Mouse (Mus musculus) hindbrain, postnatal 0 days (tissue): ENCODE measurements at regions not wholly inside any gene's neighbourhood (a gene's known extent, or its start where the extent isn't known, plus 50 kb on each side); places are given as distances from the start of the nearest gene placed in this dataset.

ENCODE experiments used
- ATAC-seq: fragments of 200-750 bp; cut with Nextera tagmentation; 2 replicates; pipeline ENCODE4 v1.8.0; 2017; ENCODE audit warnings: mild to moderate bottlenecking, moderate TSS enrichment, moderate library complexity
- DNase-seq: peaks from one replicate; pipeline ENCODE4 v3.0.0-alpha.2; 2015; ENCODE audit warnings: low spot score
- H3K27ac ChIP-seq: fragments of 300-500 bp; sonication (generic); 2 replicates; pipeline ENCODE4 v1.5.1; 2014; ENCODE audit warnings: mild to moderate bottlenecking
- H3K27me3 ChIP-seq: fragments of 300-500 bp; sonication (generic); 2 replicates; pipeline ENCODE4 v1.6.1; 2014; ENCODE audit warnings: low read length, mixed read lengths; ENCODE audit not compliant: insufficient read depth
- H3K36me3 ChIP-seq: fragments of 300-500 bp; sonication (generic); 2 replicates; pipeline ENCODE4 v1.6.1; 2014; ENCODE audit warnings: low read length, mixed read lengths; ENCODE audit not compliant: insufficient read depth
- H3K4me1 ChIP-seq: fragments of 300-500 bp; sonication (generic); 2 replicates; pipeline ENCODE4 v1.6.1; 2014; ENCODE audit warnings: antibody characterized with exemption, low read length, mixed read lengths; ENCODE audit not compliant: insufficient read depth
- H3K4me2 ChIP-seq: fragments of 300-500 bp; sonication (generic); 2 replicates; pipeline ENCODE4 v1.6.1; 2014; ENCODE audit warnings: low read depth, mild to moderate bottlenecking, low read length, moderate library complexity, mixed read lengths
- H3K4me3 ChIP-seq: fragments of 300-500 bp; sonication (generic); 2 replicates; pipeline ENCODE4 v1.5.1; 2014; ENCODE audit warnings: low read length
- H3K9ac ChIP-seq: fragments of 300-500 bp; sonication (generic); replicated peaks from 2 replicates; pipeline ENCODE4 v1.6.1; 2014; ENCODE audit warnings: mild to moderate bottlenecking, low read length, moderate library complexity, mixed read lengths
- H3K9me3 ChIP-seq: fragments of 300-500 bp; sonication (generic); 2 replicates; pipeline ENCODE4 v1.6.1; 2016; ENCODE audit warnings: low read length, mixed read lengths
- CTCF ChIP-seq: IDR thresholded peaks from 2 replicates; pipeline ENCODE4 v1.5.1; 2016; ENCODE audit warnings: antibody characterized with exemption, control low read depth, low read depth
- WGBS: fragments of 180-500 bp; shearing (Covaris S2); extraction: QIAGEN DNeasy Blood & Tissue Kit; methylation state at CpG from one replicate; pipeline ENCODE4 v1.1.7; 2014; 5-methylcytosine and 5-hydroxymethylcytosine counted together

DNA sequence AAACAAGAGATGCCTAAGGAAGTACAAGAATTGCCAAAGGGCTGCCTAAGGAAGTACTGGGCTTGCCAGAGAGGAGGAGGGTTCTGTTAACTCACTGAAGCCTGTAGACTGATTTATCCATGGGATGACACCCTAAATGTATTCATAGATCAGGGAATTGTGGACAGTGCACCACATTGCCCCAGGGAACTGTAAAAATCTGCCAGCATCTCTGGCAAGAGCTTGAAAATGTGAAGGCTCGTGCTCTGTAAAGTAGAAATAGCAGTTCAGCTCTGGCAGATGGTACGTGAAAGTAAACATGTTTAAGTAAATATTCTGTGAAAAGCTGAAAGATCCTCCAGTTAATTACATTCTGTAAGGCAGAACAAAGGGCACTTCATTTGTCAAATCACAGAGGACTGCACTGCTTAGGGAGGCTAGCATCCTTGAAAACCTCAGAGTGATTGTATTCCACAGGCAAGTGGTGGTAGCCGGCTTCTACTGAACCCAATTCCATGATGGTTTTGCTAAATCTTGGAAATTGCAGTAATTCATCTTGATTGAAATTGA lies 445.9 kb upstream of the Grin3a start:
- ATAC-seq (no peak), DNase-seq (peak; percentile 8)
- WGBS = 60% methylated on average over 3 of the region's 3 CpGs

DNA sequence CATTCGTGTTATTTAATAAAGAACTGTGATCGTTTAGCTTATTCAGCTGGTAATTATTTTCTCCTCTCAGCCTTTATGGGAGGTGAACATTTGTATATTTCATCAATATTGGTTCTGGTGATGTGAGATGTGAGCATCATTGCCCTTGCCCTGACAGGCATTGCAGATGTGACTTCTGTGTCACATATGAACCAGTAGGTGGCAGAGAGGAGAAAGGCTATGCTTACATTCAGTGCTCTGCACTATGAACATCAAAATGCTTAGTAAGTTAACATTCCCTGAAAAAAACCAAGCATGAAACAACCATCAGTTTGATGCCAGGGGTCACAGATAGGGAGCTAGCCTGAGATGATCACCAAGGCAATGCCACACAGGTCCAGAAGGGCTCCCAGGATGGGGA lies 441.1 kb upstream of the Grin3a start:
- no peak overlapping the region for H3K9ac ChIP-seq
- H3K4me1 ChIP-seq = no peaks in the 10 kb centered on the region
- no peaks in the 10 kb centered on the region for H3K9me3 ChIP-seq
- DNase-seq (no peak), ATAC-seq (no peak)
- H3K4me3 ChIP-seq = no peak overlapping the region
- WGBS = 76% methylated on average over 2 of the region's 2 CpGs
- no peaks in the 10 kb centered on the region for H3K36me3 ChIP-seq
- H3K4me2 ChIP-seq = no peak overlapping the region
- no peaks in the 10 kb centered on the region for H3K27me3 ChIP-seq
- no peak overlapping the region for H3K27ac ChIP-seq
- peak; percentile 61 for TF ChIP-seq CTCF

More for the DNA sequence above, 445.9 kb upstream of the Grin3a start:
- no peaks in the 10 kb centered on the region for H3K36me3 ChIP-seq
- TF ChIP-seq CTCF = no peak
- no peaks in the 10 kb centered on the region for H3K4me1 ChIP-seq
- no peak overlapping the region for H3K4me3 ChIP-seq
- no peaks in the 10 kb centered on the region for H3K9me3 ChIP-seq
- H3K9ac ChIP-seq = no peak overlapping the region
- H3K4me2 ChIP-seq = no peak overlapping the region
- no peak overlapping the region for H3K27ac ChIP-seq
- no peaks in the 10 kb centered on the region for H3K27me3 ChIP-seq

DNA sequence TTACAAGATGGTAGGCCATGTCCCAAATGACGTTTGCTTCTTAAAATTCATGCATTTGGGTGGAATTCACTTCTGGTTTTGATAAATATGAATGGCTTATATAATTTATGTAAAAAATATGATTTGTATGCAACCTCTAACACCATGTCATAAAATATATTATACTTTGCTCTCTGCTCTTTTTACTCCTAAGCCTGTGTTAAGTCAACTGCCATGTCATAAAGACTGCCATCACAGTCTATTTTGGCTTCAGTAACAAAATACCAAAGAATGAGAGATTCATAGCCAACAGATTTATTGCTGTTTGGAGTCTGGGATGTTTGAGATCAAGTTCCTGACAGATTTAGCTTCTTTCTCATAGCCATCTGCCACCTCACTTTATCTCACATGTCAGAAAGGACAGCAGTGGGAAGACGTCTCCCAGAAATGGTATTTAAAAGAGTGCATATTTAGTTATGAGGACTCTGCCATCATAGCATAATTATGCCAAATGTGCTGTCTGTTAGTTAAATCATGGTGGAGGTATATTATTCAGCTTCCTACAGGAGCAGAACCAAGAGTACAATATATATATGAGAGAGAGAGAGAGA lies 413.6 kb upstream of the Grin3a start:
- H3K27ac ChIP-seq = no peak overlapping the region
- no peaks in the 10 kb centered on the region for H3K36me3 ChIP-seq
- ATAC-seq = no peak
- H3K9me3 ChIP-seq = no peaks in the 10 kb centered on the region
- H3K4me1 ChIP-seq = no peaks in the 10 kb centered on the region
- no peak overlapping the region for H3K4me2 ChIP-seq
- no peak for TF ChIP-seq CTCF
- no peaks in the 10 kb centered on the region for H3K27me3 ChIP-seq
- no peak for DNase-seq
- no peak overlapping the region for H3K4me3 ChIP-seq
- H3K9ac ChIP-seq = no peak overlapping the region
- 71% methylated on average over 2 of the region's 2 CpGs for WGBS

DNA sequence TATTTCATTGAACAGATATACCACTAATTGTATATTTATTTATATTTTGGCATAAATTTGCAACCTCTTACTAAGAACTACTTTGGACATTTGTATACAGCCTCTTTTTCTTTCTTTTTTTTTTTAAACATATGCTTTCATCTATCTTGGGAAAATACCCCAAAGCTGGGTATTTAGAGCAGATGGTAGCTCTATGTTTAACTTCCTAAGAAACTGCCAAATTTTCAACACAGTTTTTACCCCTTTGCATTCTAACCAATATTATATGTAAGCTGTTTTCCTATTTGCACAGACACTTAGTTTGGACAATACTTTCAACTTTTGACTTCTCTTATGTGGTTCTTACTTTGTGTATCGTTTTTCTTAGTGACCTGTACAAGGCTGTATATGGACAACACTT lies 396.5 kb upstream of the Grin3a start:
- H3K27ac ChIP-seq = no peak overlapping the region
- no peak overlapping the region for H3K9ac ChIP-seq
- 75% methylated on average over 1 of the region's 1 CpGs for WGBS
- DNase-seq (no peak), ATAC-seq (no peak)
- H3K9me3 ChIP-seq = no peaks in the 10 kb centered on the region
- no peaks in the 10 kb centered on the region for H3K36me3 ChIP-seq
- no peak for TF ChIP-seq CTCF
- no peaks in the 10 kb centered on the region for H3K27me3 ChIP-seq
- H3K4me3 ChIP-seq = no peak overlapping the region
- no peaks in the 10 kb centered on the region for H3K4me1 ChIP-seq
- H3K4me2 ChIP-seq = no peak overlapping the region

DNA sequence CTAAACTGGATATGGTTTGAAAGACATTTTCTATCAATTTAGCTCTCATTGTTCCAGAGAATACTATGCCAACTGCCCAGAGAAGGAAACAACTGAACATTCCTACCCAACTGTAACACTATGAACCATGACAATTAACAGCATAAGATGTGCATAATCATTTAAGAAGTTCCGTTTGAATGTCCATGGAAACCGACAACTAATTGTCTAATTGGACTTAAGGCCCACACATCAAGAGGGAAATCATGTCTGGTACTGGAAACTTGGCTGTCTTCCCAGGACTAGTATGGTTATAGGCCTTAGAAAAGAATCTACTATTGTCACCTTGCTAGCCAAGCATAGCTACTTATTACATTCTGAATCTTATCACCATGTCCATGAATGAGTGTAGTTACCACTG lies 395.4 kb upstream of the Grin3a start:
- Histone ChIP-seq H3K9me3 (no peaks in the 10 kb centered on the region), H3K27ac (no peak overlapping the region), H3K4me1 (no peaks in the 10 kb centered on the region), H3K36me3 (no peaks in the 10 kb centered on the region), H3K4me2 (no peak overlapping the region), H3K4me3 (no peak overlapping the region), H3K9ac (no peak overlapping the region), H3K27me3 (no peaks in the 10 kb centered on the region)
- WGBS = 68% methylated on average over 2 of the region's 2 CpGs
- no peak for DNase-seq
- TF ChIP-seq CTCF = no peak
- no peak for ATAC-seq

DNA sequence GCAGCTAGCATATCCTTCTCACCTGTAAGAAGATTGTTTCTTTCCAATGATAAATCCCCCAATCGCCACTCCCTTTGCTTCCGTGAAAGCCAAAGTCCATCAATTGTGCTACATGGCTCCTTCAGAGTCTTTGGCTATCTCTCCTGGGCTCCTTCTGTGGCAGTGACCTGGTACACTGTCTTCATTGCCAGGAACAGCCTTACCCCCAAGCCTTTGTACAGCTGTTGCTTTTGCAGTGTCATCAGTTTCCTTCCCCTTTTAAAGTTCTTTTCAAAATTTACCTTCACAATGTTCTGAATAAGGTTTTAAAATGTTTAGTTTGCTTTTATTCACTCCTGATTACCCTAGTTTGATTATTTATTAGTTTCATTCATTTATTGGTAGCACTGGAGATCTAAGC lies 393.8 kb upstream of the Grin3a start:
- TF ChIP-seq CTCF = no peak
- WGBS = 97% methylated on average over 2 of the region's 2 CpGs
- no peak for ATAC-seq
- H3K27me3 ChIP-seq = no peaks in the 10 kb centered on the region
- no peaks in the 10 kb centered on the region for H3K4me1 ChIP-seq
- H3K36me3 ChIP-seq = no peaks in the 10 kb centered on the region
- H3K4me2 ChIP-seq = no peak overlapping the region
- H3K9ac ChIP-seq = no peak overlapping the region
- no peak overlapping the region for H3K27ac ChIP-seq
- H3K9me3 ChIP-seq = no peaks in the 10 kb centered on the region
- no peak for DNase-seq
- H3K4me3 ChIP-seq = no peak overlapping the region

DNA sequence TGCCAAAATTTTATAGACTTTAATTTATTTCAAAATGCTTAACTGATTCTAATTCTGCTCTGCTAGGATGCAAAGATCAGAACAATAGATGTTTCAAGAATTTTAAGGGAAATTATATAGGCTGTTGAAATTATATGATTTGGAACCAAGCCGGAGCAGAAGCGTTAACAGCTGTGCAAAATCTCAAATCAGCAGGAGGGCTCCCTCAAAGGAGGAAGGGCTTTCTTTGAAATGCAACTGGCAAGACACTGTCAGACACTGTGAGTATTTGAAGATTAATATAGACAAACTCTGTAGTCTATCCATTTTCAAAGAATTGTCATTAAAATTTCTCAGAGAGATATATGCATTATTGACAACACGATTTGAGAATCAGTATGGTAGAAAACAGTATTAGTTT lies 389.9 kb upstream of the Grin3a start:
- Histone ChIP-seq H3K4me3 (no peak overlapping the region), H3K4me2 (no peak overlapping the region), H3K27ac (no peak overlapping the region), H3K9ac (no peak overlapping the region), H3K9me3 (no peaks in the 10 kb centered on the region), H3K4me1 (no peaks in the 10 kb centered on the region), H3K36me3 (no peaks in the 10 kb centered on the region), H3K27me3 (no peaks in the 10 kb centered on the region)
- TF ChIP-seq CTCF = no peak
- 50% methylated on average over 3 of the region's 3 CpGs for WGBS
- DNase-seq (peak; percentile 8), ATAC-seq (no peak)
